Mouse (Mus musculus): Measurements from ENCODE around the gene En2. TPM values are rescaled to one million over a fixed set of nuclear protein-coding genes. Genes with fewer than 3 reads are reported as not detected.
A peak's percentile ranks its signal among the peaks of the same experiment; 100 is the strongest.

The En2 gene
- polyA plus RNA-seq, 1 experiment from 2014 or later, result not detected

GRCm38 (mm10) chr5:28195473-28195872 is 30.0 kb downstream of the En2 start:
- H3K27me3 ChIP-seq, result peaks cover 42% of the 10 kb centered on the region
- no peak overlapping the region for H3K9ac ChIP-seq
- H3K4me3 ChIP-seq (replicated peaks), result no peak overlapping the region
- DNase-seq, result no peak
- H3K9me3 ChIP-seq (replicated peaks), result no peaks in the 10 kb centered on the region
- H3K36me3 ChIP-seq, result no peaks in the 10 kb centered on the region
- H3K4me1 ChIP-seq (replicated peaks), result no peaks in the 10 kb centered on the region
- no peak overlapping the region for H3K27ac ChIP-seq
- no peak overlapping the region for H3K4me2 ChIP-seq
- 38% methylated on average over 2 of the region's 2 CpGs for WGBS (ENCODE audit: insufficient replicate concordance)
- no peak for ATAC-seq (ENCODE audit: low read depth)

GRCm38 (mm10) chr5:28199089-28199873 is 33.8 kb downstream of the En2 start:
- Histone ChIP-seq H3K4me2 (no peak overlapping the region), H3K4me3 (replicated peaks) (no peak overlapping the region), H3K9ac (no peak overlapping the region), H3K4me1 (replicated peaks) (no peaks in the 10 kb centered on the region), H3K27ac (no peak overlapping the region), H3K27me3 (peaks cover 55% of the 10 kb centered on the region), H3K9me3 (replicated peaks) (no peaks in the 10 kb centered on the region), H3K36me3 (no peaks in the 10 kb centered on the region)
- DNase-seq (no peak), ATAC-seq (ENCODE audit: low read depth) (no peak)
- 36% methylated on average over 7 of the region's 7 CpGs for WGBS (ENCODE audit: insufficient replicate concordance)

GRCm38 (mm10) chr5:28203086-28203485 is 37.6 kb downstream of the En2 start:
- no peak overlapping the region for H3K9ac ChIP-seq
- DNase-seq (no peak), ATAC-seq (ENCODE audit: low read depth) (no peak)
- 48% methylated on average over 6 of the region's 6 CpGs for WGBS (ENCODE audit: insufficient replicate concordance)
- H3K4me2 ChIP-seq, result no peak overlapping the region
- peaks cover 6% of the 10 kb centered on the region; the same call in 1 of the 2 replicates for H3K4me1 ChIP-seq (replicated peaks)
- peaks cover 69% of the 10 kb centered on the region for H3K27me3 ChIP-seq
- no peak overlapping the region for H3K27ac ChIP-seq
- H3K36me3 ChIP-seq, result no peaks in the 10 kb centered on the region
- no peak overlapping the region for H3K4me3 ChIP-seq (replicated peaks)
- no peaks in the 10 kb centered on the region for H3K9me3 ChIP-seq (replicated peaks)

- peaks cover 7% of the 10 kb centered on the region; the same call in 1 of the 2 replicates for H3K4me1 ChIP-seq (replicated peaks)
- H3K4me2 ChIP-seq, result no peak overlapping the region
- DNase-seq (no peak), ATAC-seq (ENCODE audit: low read depth) (peak; percentile 76)
- WGBS (ENCODE audit: insufficient replicate concordance), result 33% methylated on average over 2 of the region's 2 CpGs
- H3K9ac ChIP-seq, result no peak overlapping the region
- H3K27ac ChIP-seq, result no peak overlapping the region
- H3K9me3 ChIP-seq (replicated peaks), result no peaks in the 10 kb centered on the region
- peaks cover 78% of the 10 kb centered on the region for H3K27me3 ChIP-seq
- H3K4me3 ChIP-seq (replicated peaks), result no peak overlapping the region
- no peaks in the 10 kb centered on the region for H3K36me3 ChIP-seq
These were observed 39.2 kb downstream of the En2 start for GRCm38 (mm10) chr5:28204678-28205077.

- Histone ChIP-seq H3K4me3 (replicated peaks) (no peak overlapping the region), H3K27ac (no peak overlapping the region), H3K4me1 (replicated peaks) (peaks cover 11% of the 10 kb centered on the region), H3K9me3 (replicated peaks) (no peaks in the 10 kb centered on the region), H3K36me3 (no peaks in the 10 kb centered on the region), H3K4me2 (no peak overlapping the region), H3K9ac (no peak overlapping the region), H3K27me3 (peaks cover 85% of the 10 kb centered on the region)
- peak; percentile 88 for ATAC-seq (ENCODE audit: low read depth)
- DNase-seq, result peak; percentile 11
- 20% methylated on average over 4 of the region's 4 CpGs for WGBS (ENCODE audit: insufficient replicate concordance)
These were observed 41.0 kb downstream of the En2 start for GRCm38 (mm10) chr5:28206448-28206847.

- ATAC-seq (ENCODE audit: low read depth) (no peak), DNase-seq (no peak)
- Histone ChIP-seq H3K4me3 (replicated peaks) (no peak overlapping the region), H3K36me3 (no peaks in the 10 kb centered on the region), H3K9ac (no peak overlapping the region), H3K4me1 (replicated peaks) (peaks cover 11% of the 10 kb centered on the region), H3K27me3 (peaks cover 86% of the 10 kb centered on the region), H3K4me2 (no peak overlapping the region), H3K9me3 (replicated peaks) (no peaks in the 10 kb centered on the region), H3K27ac (no peak overlapping the region)
- 50% methylated on average over 4 of the region's 4 CpGs for WGBS (ENCODE audit: insufficient replicate concordance)
These were observed 41.5 kb downstream of the En2 start for GRCm38 (mm10) chr5:28207043-28207442.

GRCm38 (mm10) chr5:28208726-28209520 is 43.4 kb downstream of the En2 start:
- ATAC-seq (ENCODE audit: low read depth) (no peak), DNase-seq (no peak)
- H3K36me3 ChIP-seq, result no peaks in the 10 kb centered on the region
- H3K4me2 ChIP-seq, result no peak overlapping the region
- 11% methylated on average over 20 of the region's 20 CpGs for WGBS (ENCODE audit: insufficient replicate concordance)
- H3K4me1 ChIP-seq (replicated peaks), result peaks cover 11% of the 10 kb centered on the region
- H3K27ac ChIP-seq, result no peak overlapping the region
- H3K9me3 ChIP-seq (replicated peaks), result no peaks in the 10 kb centered on the region
- H3K27me3 ChIP-seq, result peaks cover 87% of the 10 kb centered on the region
- H3K4me3 ChIP-seq (replicated peaks), result no peak overlapping the region
- no peak overlapping the region for H3K9ac ChIP-seq

GRCm38 (mm10) chr5:28209549-28210431 is 44.3 kb downstream of the En2 start:
- ATAC-seq (ENCODE audit: low read depth) (no peak), DNase-seq (no peak)
- no peaks in the 10 kb centered on the region for H3K36me3 ChIP-seq
- H3K9me3 ChIP-seq (replicated peaks), result no peaks in the 10 kb centered on the region
- peak overlapping the region; percentile 35 for H3K4me3 ChIP-seq (replicated peaks)
- H3K4me1 ChIP-seq (replicated peaks), result peaks cover 10% of the 10 kb centered on the region
- H3K4me2 ChIP-seq, result peak overlapping the region; percentile 47
- no peak overlapping the region for H3K27ac ChIP-seq
- H3K9ac ChIP-seq, result no peak overlapping the region
- peaks cover 89% of the 10 kb centered on the region for H3K27me3 ChIP-seq
- 1% methylated on average over 80 of the region's 80 CpGs for WGBS (ENCODE audit: insufficient replicate concordance)

GRCm38 (mm10) chr5:28210591-28211550 is 45.4 kb downstream of the En2 start:
- peaks cover 84% of the 10 kb centered on the region for H3K27me3 ChIP-seq
- 2% methylated on average over 29 of the region's 29 CpGs for WGBS (ENCODE audit: insufficient replicate concordance)
- H3K9me3 ChIP-seq (replicated peaks), result no peaks in the 10 kb centered on the region
- H3K4me3 ChIP-seq (replicated peaks), result no peak overlapping the region
- H3K36me3 ChIP-seq, result no peaks in the 10 kb centered on the region
- H3K9ac ChIP-seq, result no peak overlapping the region
- no peak for ATAC-seq (ENCODE audit: low read depth)
- no peak overlapping the region for H3K4me2 ChIP-seq
- no peak for DNase-seq
- H3K4me1 ChIP-seq (replicated peaks), result peaks cover 8% of the 10 kb centered on the region
- H3K27ac ChIP-seq, result no peak overlapping the region

GRCm38 (mm10) chr5:28211651-28212310 is 46.3 kb downstream of the En2 start:
- Histone ChIP-seq H3K4me1 (replicated peaks) (peaks cover 5% of the 10 kb centered on the region; the same call in 1 of the 2 replicates), H3K4me2 (no peak overlapping the region), H3K9ac (no peak overlapping the region), H3K27ac (no peak overlapping the region), H3K36me3 (no peaks in the 10 kb centered on the region), H3K27me3 (peaks cover 81% of the 10 kb centered on the region), H3K9me3 (replicated peaks) (no peaks in the 10 kb centered on the region), H3K4me3 (replicated peaks) (no peak overlapping the region)
- DNase-seq (no peak), ATAC-seq (ENCODE audit: low read depth) (no peak)
- 5% methylated on average over 15 of the region's 15 CpGs for WGBS (ENCODE audit: insufficient replicate concordance)

Measured in liver, embryonic 13.5 days (tissue).